Mouse (Mus musculus): ENCODE measurements around the gene Mllt3. TPM values are rescaled to one million over a fixed set of nuclear protein-coding genes. Genes with fewer than 3 reads are reported as not detected.
A peak's percentile ranks its signal among the peaks of the same experiment; 100 is the strongest.

The Mllt3 gene
- total and polyA plus RNA-seq, 3 experiments, result 15.4 to 75.3 TPM; not detected in 1

- Histone ChIP-seq H3K4me1 (ENCODE audit: control insufficient read depth in 1 of 2, insufficient read depth in 2 of 2, low read length in 2 of 2) (peaks cover 21 to 25% of the 10 kb centered on the region in 2 experiments), H3K27me3 (ENCODE audit: control insufficient read depth in 1 of 2, insufficient read depth in 2 of 2, low read length in 2 of 2) (no peaks in the 10 kb centered on the region), H3K27ac (ENCODE audit: control insufficient read depth, low read depth, low read length) (no peak overlapping the region), H3K36me3 (ENCODE audit: control insufficient read depth in 1 of 2, insufficient read depth in 2 of 2, low read length in 2 of 2) (peaks cover 0 to 21% of the 10 kb centered on the region in 2 experiments; a peak in 2 of 4 replicates), H3K4me3 (ENCODE audit: control insufficient read depth in 1 of 2, insufficient read depth in 1 of 2, low read depth in 2 of 2, low read length in 2 of 2) (no peak overlapping the region), H3K79me2 (ENCODE audit: control insufficient read depth, insufficient read depth, low read length, poor library complexity) (no peaks in the 10 kb centered on the region), H3K9ac (ENCODE audit: control insufficient read depth, low read depth, low read length, poor library complexity, severe bottlenecking) (no peak overlapping the region), H3K9me3 (replicated peaks; ENCODE audit: insufficient read depth, low read length) (no peaks in the 10 kb centered on the region)
- peak; percentile 60 for DNase-seq (ENCODE audit: low read depth, low spot score)
- TF ChIP-seq RAD21 (IDR thresholded peaks at IDR 0.05; ENCODE audit: low read depth, low read length) (no peak), MAFK (IDR thresholded peaks at IDR 0.05; ENCODE audit: borderline replicate concordance, low read depth, low read length) (peak; percentile 75), POLR2AphosphoS5 (IDR thresholded peaks at IDR 0.05; ENCODE audit: borderline replicate concordance, low read depth, low read length) (no peak), SIN3A (IDR thresholded peaks at IDR 0.05; ENCODE audit: low read length) (peak; percentile 32; the same call in 1 of the 2 replicates), POLR2AphosphoS2 (IDR thresholded peaks at IDR 0.05; ENCODE audit: low read length) (no peak), BHLHE40 (IDR thresholded peaks at IDR 0.05; ENCODE audit: borderline replicate concordance, low read depth, low read length) (peak; percentile 74; the same call in 1 of the 2 replicates), ELF1 (IDR thresholded peaks at IDR 0.05; ENCODE audit: low read depth, low read length) (no peak), RCOR1 (IDR thresholded peaks at IDR 0.05; ENCODE audit: low read depth, low read length) (no peak), MAZ (IDR thresholded peaks at IDR 0.05; ENCODE audit: low read depth, low read length) (0 out of 2 replicates have a peak, but pooled peaks have one; percentile 57), CHD1 (IDR thresholded peaks at IDR 0.05; ENCODE audit: low read depth, low read length) (no peak), GATA1 (IDR thresholded peaks at IDR 0.05; ENCODE audit: low read depth, low read length) (0 out of 2 replicates have a peak, but pooled peaks have one; percentile 10), ZC3H11A (IDR thresholded peaks at IDR 0.05; ENCODE audit: low read depth, low read length) (no peak), ZNF384 (IDR thresholded peaks at IDR 0.05; ENCODE audit: low read depth, low read length) (no peak), MYB (IDR thresholded peaks at IDR 0.05; ENCODE audit: low read depth, low read length) (no peak), NELFE (IDR thresholded peaks at IDR 0.05; ENCODE audit: low read depth, low read length) (no peak), CTCF (IDR thresholded peaks at IDR 0.05 in 2 of 3, conservative IDR thresholded peaks at IDR 0.05 in 1 of 3; ENCODE audit: control insufficient read depth in 1 of 3, insufficient read depth in 1 of 3, low read depth in 2 of 3, low read length in 3 of 3, poor library complexity in 1 of 3, severe bottlenecking in 1 of 3) (no peak), NRF1 (IDR thresholded peaks at IDR 0.05; ENCODE audit: insufficient read depth, low read depth, low read length, poor library complexity, severe bottlenecking) (no peak), SMC3 (IDR thresholded peaks at IDR 0.05; ENCODE audit: low read depth, low read length) (no peak), POLR2A (IDR thresholded peaks at IDR 0.05; ENCODE audit: control insufficient read depth in 1 of 2, insufficient read depth in 1 of 2, low read depth in 1 of 2, low read length in 2 of 2, poor library complexity in 1 of 2) (no peak), TBP (IDR thresholded peaks at IDR 0.05; ENCODE audit: low read depth, low read length) (no peak), ZKSCAN1 (IDR thresholded peaks at IDR 0.05; ENCODE audit: low read depth, low read length) (no peak), MXI1 (IDR thresholded peaks at IDR 0.05; ENCODE audit: low read depth, low read length) (no peak), UBTF (IDR thresholded peaks at IDR 0.05; ENCODE audit: borderline replicate concordance, insufficient read depth, low read depth, low read length) (no peak), TAL1 (IDR thresholded peaks at IDR 0.05; ENCODE audit: low read length) (no peak), USF2 (IDR thresholded peaks at IDR 0.05; ENCODE audit: borderline replicate concordance in 1 of 2, insufficient read depth in 1 of 2, low read depth in 1 of 2, low read length in 2 of 2) (no peak), HCFC1 (IDR thresholded peaks at IDR 0.05; ENCODE audit: low read depth, low read length) (no peak), ETS1 (IDR thresholded peaks at IDR 0.05; ENCODE audit: low read depth, low read length) (peak; percentile 89), ZMIZ1 (IDR thresholded peaks at IDR 0.05; ENCODE audit: low read depth, low read length) (no peak), CHD2 (IDR thresholded peaks at IDR 0.05; ENCODE audit: low read length) (no peak), MEF2A (IDR thresholded peaks at IDR 0.05; ENCODE audit: extremely low read depth, insufficient replicate concordance, low read depth, low read length, poor library complexity, severe bottlenecking) (no peak), JUND (IDR thresholded peaks at IDR 0.05; ENCODE audit: low read depth, low read length) (no peak), KAT2A (conservative IDR thresholded peaks at IDR 0.05; ENCODE audit: low read depth, low read length) (no peak), GABPA (IDR thresholded peaks at IDR 0.05; ENCODE audit: low read depth, low read length) (no peak), E2F4 (IDR thresholded peaks at IDR 0.05; ENCODE audit: borderline replicate concordance, low read depth, low read length) (no peak), MAX (IDR thresholded peaks at IDR 0.05; ENCODE audit: low read length) (no peak), EP300 (IDR thresholded peaks at IDR 0.05; ENCODE audit: low read depth in 1 of 2, low read length in 2 of 2) (peak; percentile 47 to 55; a peak in 3 of 4 replicates), TCF12 (IDR thresholded peaks at IDR 0.05; ENCODE audit: low read depth, low read length) (0 out of 2 replicates have a peak, but pooled peaks have one; percentile 28), MYC (IDR thresholded peaks at IDR 0.05; ENCODE audit: low read depth, low read length) (no peak)
Observed at GRCm38 (mm10) chr4:88078983-88079382, 45.8 kb upstream of the Mllt3 start.

All from MEL (cell line).